Mouse (Mus musculus) embryo, embryonic 10.5 days (tissue): ENCODE data around the gene Lilr4b.
"Not testable (repeated sequence)": the region's sequence is repeated elsewhere in the genome, so short reads cannot be mapped to it uniquely, and the experiment has no call there.

Source experiments
- DNase-seq: peaks from one replicate; pipeline ENCODE4 v3.0.0-alpha.2; 2015; ENCODE audit warnings: low spot score

Gene Lilr4b

GRCm38 (mm10) chr10:51480397-51480796, at the start of gene Lilr4b, which contains the start of gene Gm49339:
Gene Lilr4b, plus strand, starts transcription at chr10:51480632.
Gene Gm49339, plus strand, starts transcription at chr10:51480612.
- DNase-seq: not testable (repeated sequence)

- no peak for DNase-seq
These were observed 47.5 kb upstream of the Lilr4b start for GRCm38 (mm10) chr10:51432940-51433339.

- no peak for DNase-seq
These were observed 44.7 kb upstream of the Lilr4b start for GRCm38 (mm10) chr10:51435684-51436083.

GRCm38 (mm10) chr10:51451610-51452009, 28.8 kb upstream of the Lilr4b start:
- DNase-seq: no peak

GRCm38 (mm10) chr10:51453616-51454298, 26.7 kb upstream of the Lilr4b start:
- DNase-seq: no peak

- no peak for DNase-seq
These were observed 26.1 kb upstream of the Lilr4b start for GRCm38 (mm10) chr10:51454365-51454764.

GRCm38 (mm10) chr10:51455762-51456161, 24.7 kb upstream of the Lilr4b start:
- no peak for DNase-seq

- no peak for DNase-seq
These were observed 24.1 kb upstream of the Lilr4b start for GRCm38 (mm10) chr10:51456369-51456768.

- not testable (repeated sequence) for DNase-seq
These were observed 16.6 kb upstream of the Lilr4b start for GRCm38 (mm10) chr10:51463800-51464199.

GRCm38 (mm10) chr10:51490691-51491090, 10.3 kb downstream of the Lilr4b start, which contains the start of gene Lilrb4a:
Gene Lilrb4a, plus strand, starts transcription at chr10:51490956.
- DNase-seq: not testable (repeated sequence)

GRCm38 (mm10) chr10:51520021-51520420, 39.6 kb downstream of the Lilr4b start:
- no peak for DNase-seq

GRCm38 (mm10) chr10:51521453-51521852, 41.0 kb downstream of the Lilr4b start:
- DNase-seq: no peak

GRCm38 (mm10) chr10:51526090-51526489, 45.7 kb downstream of the Lilr4b start:
- DNase-seq: no peak

- no peak for DNase-seq
These were observed 46.2 kb downstream of the Lilr4b start for GRCm38 (mm10) chr10:51526633-51527032.

- DNase-seq: no peak
These were observed 48.5 kb downstream of the Lilr4b start for GRCm38 (mm10) chr10:51528840-51529434.

GRCm38 (mm10) chr10:51529497-51529896, 49.1 kb downstream of the Lilr4b start:
- no peak for DNase-seq

- no peak for DNase-seq
These were observed 50.4 kb downstream of the Lilr4b start for GRCm38 (mm10) chr10:51530813-51531212.
